Mouse (Mus musculus) kidney, adult 2 months (tissue): ENCODE measurements at regions not wholly inside any gene's neighbourhood (a gene's known extent, or its start where the extent isn't known, plus 50 kb on each side); places are given as distances from the start of the nearest gene placed in this dataset.

Experiments used
- CTCF ChIP-seq: fragments of 200-500 bp; conservative IDR thresholded peaks from 2 replicates; pipeline ENCODE4 v1.5.1; 2011; ENCODE audit warnings: low read depth, mild to moderate bottlenecking, control low read depth, low read length, moderate library complexity, mixed read lengths; ENCODE audit not compliant: insufficient read depth, insufficient read length
- POLR2A ChIP-seq: fragments of 200-500 bp; IDR thresholded peaks from one replicate; pipeline ENCODE4 v1.6.1; 2011; ENCODE audit warnings: low read depth, low read length, control low read depth

DNA sequence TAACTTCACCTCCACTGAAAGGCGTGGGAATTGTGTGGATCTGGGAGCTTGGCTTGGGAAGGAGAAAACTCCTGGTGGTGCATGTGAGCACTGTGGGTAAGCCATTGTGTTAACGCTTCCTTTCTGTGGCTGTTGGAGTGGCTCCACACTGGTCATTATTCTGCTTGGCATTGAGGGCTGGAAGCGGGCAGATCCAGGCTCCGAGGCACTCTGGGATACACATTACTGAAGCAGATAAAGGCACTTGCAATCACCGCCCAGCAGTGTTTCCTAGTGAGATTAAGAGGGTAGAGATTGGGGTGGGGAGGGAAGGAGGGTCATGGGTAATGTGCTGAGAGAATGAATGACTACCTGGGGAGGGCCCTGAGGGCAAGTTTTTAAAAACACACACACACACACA, 143.3 kb downstream of the 1500009L16Rik start:
- TF ChIP-seq POLR2A (no peak), CTCF (no peak)
